Mouse (Mus musculus) myocyte (in vitro differentiated cells): Measurements from ENCODE around the gene Smarcc1.

Experiments
- MAX ChIP-seq: IDR thresholded peaks from one replicate; pipeline ENCODE4 v1.6.1; 2011; ENCODE audit warnings: low read depth, mild to moderate bottlenecking, control low read depth
- MYOG ChIP-seq, 3 experiments: IDR thresholded peaks; one replicate each; pipeline ENCODE4 v1.6.1; 2011; ENCODE audit warnings: control low read depth in 2 of 3, low read depth in 2 of 3, mild to moderate bottlenecking in 2 of 3; ENCODE audit not compliant: insufficient read length in 2 of 3, control insufficient read depth in 1 of 3, insufficient read depth in 1 of 3
- POLR2A ChIP-seq: IDR thresholded peaks from one replicate; pipeline ENCODE4 v1.6.1; 2011; ENCODE audit warnings: low read depth, mild to moderate bottlenecking, control low read depth, moderate library complexity; ENCODE audit not compliant: insufficient read length
- REST ChIP-seq: IDR thresholded peaks from one replicate; pipeline ENCODE4 v1.6.1; 2011; ENCODE audit warnings: mild to moderate bottlenecking, control low read depth, moderate library complexity; ENCODE audit not compliant: insufficient read depth, insufficient read length
- SRF ChIP-seq: IDR thresholded peaks from one replicate; pipeline ENCODE4 v1.6.1; 2011; ENCODE audit warnings: low read depth; ENCODE audit not compliant: control insufficient read depth, insufficient read length
- TCF3 ChIP-seq: IDR thresholded peaks from one replicate; pipeline ENCODE4 v1.6.1; 2011; ENCODE audit warnings: low read depth, control low read depth; ENCODE audit not compliant: insufficient read length
- USF1 ChIP-seq: IDR thresholded peaks from one replicate; pipeline ENCODE4 v1.6.1; 2011; ENCODE audit warnings: low read depth, mild to moderate bottlenecking, control low read depth, moderate library complexity

- no peak for TF ChIP-seq MYOG (IDR thresholded peaks at IDR 0.05; ENCODE audit: control insufficient read depth in 1 of 3, insufficient read depth in 1 of 3, insufficient read length in 2 of 3, low read depth in 2 of 3)
- TF ChIP-seq TCF3, result no peak
- no peak for TF ChIP-seq POLR2A
- TF ChIP-seq SRF, result no peak
- TF ChIP-seq MAX, result no peak
- TF ChIP-seq USF1, result no peak
- no peak for TF ChIP-seq REST
Measured at GRCm38 (mm10) chr9:110245590-110246320, 128.2 kb downstream of the Smarcc1 start.
